Mouse (Mus musculus) kidney, postnatal 36 days (tissue): Measurements from ENCODE around the gene Lrfn4.
"Not testable (repeated sequence)": the region's sequence is repeated elsewhere in the genome, so short reads cannot be mapped to it uniquely, and the experiment has no call there.

Source experiments
- DNase-seq, 2 experiments: peaks; one replicate each; pipeline ENCODE4 v3.0.0; 2021 to 2022; ENCODE audit warnings: mixed read lengths in 2 of 2

Gene Lrfn4

DNA sequence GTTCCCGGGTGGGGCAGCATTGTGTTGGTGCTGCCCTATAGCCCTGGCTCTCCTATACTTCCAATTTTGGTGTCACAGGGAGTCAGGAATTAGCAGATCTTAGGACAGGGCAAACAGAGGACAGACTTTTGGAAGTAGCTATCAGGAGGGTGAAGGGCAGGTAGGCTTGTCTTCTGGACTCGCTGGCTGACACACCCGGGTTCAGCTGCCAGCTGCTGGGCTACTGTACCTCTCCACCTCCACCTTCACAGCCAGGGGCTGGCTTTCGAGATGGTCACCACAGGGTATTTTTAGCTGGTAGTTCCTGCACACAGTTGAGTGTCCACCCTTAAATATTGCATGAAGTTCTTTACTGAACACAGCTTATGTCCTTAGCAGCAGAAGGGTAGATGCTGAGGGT, 7.0 kb downstream of the Lrfn4 start:
- DNase-seq, result no peak

DNA sequence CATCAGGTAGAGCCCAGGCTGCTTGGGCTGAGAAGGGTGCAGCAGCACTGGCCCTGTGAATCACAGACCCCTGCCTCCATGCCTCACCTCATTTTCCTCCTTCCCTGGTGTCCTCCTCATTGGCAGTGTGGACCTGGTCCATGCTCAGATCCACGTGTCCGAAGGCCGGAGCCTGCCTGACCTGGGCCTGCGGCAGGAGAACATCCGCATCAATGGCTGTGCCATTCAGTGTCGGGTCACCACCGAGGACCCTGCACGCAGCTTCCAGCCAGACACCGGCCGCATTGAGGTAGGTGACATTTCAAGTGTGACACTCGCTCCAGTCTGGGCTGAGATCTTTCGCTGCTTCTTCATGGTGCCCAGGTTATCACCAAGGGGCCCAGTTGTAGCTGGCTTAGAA, 8.1 kb downstream of the Lrfn4 start:
- DNase-seq, result no peak

DNA sequence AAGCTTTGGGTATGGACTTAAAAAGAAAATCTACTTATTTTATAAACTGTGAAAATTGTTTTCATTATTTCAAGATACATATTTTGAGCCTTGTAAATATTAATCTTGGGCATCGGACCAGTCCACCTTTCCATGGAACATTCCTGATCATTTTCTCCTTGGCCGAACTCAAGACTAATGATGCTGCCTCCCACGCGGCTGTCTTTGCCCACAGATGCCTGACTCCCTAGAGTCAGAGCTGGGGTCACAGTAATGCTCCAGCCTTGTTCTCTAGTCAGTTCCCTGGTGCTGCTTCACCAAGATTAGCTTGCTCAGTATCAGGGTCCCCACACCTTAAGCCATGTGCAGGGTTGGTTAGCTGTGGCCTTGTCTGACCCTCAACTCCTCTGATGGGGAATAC, 9.8 kb downstream of the Lrfn4 start:
- DNase-seq, result no peak

DNA sequence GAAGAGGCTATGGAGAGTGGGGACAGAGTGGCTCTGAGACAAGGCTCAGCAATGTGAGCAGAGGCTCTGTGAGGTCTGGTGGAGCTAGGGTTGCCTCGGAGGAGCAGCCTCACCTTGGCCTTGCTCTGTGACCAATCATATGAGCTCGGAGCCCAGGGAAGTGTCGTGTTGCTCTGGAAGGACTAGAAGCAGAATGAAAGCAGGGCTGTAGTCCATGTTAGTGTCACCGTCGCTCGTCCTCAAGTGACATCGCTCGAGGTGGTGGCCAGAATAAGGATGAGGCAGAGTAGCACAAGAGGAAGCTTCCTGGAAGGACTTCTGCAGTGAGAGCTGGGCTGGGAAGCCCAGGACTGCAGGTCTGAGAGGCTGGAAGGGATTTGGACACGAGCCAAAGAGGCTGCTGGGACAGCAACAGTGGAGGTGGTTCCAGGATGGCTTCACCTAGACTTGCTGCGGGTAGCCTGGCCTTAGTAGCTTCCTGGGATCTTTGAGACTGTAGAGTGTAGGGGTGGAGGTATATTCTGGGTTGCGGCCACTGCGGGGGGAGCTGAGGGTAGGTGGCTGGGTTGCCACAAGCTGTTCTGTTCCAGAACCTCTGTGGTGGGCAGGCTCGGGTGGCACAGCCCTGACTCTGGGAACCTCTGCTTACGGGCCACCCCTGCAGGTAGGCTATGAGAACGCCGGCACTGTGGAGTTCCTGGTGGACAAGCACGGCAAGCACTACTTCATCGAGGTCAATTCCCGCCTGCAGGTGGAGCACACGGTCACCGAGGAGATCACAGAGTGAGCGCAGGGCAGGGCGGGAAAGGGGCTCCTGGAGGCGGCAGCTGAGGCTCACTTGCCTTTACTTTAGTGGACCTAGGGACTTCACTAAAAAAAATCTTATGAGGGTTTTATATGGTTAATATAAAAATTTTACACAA, 11.4 kb downstream of the Lrfn4 start:
- peak; percentile 55 to 81 for DNase-seq

DNA sequence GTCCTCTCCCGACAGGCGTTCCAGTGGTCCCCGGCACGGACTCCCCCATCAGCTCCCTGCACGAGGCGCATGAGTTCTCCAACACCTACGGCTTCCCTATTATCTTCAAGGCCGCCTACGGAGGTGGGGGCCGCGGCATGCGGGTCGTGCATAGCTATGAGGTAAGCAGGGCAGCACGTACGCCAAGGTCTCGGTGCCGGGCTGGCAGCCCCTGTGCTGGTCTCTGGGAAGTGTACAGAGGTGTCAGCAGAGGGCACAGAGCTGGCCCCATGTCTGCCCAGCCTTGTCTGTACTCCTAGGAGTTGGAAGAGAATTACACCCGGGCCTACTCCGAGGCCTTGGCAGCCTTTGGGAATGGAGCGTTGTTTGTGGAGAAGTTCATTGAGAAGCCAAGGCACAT, 13.0 kb downstream of the Lrfn4 start:
- DNase-seq, result no peak

GRCm38 (mm10) chr19:4596071-4596470, 19.4 kb downstream of the Lrfn4 start:
- DNase-seq, result peak; percentile 60 to 68

GRCm38 (mm10) chr19:4593792-4594522, 21.5 kb downstream of the Lrfn4 start:
- peak; percentile 88 to 92 for DNase-seq

DNA sequence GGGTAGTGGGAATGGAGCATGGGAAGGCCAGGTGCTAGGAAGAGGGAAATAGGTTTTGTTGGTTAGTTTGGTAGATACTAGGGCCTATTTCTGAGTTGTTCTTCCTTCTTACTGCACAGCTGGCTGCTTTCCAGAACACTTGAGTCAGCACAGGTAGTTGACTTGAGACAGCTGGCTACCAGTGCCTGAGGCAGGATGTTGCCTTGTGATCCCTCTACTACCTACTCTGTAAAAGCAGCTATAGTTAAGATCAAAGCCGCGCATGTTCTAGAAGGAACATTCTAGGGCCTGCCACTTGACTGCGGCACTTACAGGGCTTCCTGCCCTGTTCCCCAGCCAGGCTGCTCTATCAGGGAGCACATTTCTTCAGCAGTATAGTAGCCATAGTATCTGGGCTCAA, 25.4 kb downstream of the Lrfn4 start:
- peak; percentile 47 to 60 for DNase-seq

GRCm38 (mm10) chr19:4589081-4589480, 26.4 kb downstream of the Lrfn4 start:
- DNase-seq, result peak in 1 of 2 experiments; percentile 57

DNA sequence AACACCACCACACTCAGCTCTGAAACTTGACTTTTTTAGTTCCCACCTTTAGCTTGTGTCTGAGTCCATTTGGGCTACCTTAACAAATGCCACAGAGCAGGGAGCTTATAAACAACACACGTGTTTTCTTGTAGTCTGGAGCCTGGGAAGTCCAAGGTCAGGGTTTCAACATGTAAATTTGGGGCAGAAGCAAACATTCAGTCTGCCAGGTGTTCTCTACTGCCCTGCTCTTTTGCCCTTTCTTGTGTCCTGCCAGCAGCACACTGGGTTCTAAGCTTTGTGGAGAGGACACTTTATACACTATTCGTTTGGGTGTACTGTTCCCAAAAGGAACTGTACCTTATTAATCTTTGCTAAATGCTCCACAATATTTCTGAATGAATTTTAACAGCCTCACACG, 27.0 kb downstream of the Lrfn4 start:
- DNase-seq, result peak; percentile 48 to 55

- no peak for DNase-seq
These were observed 28.0 kb downstream of the Lrfn4 start for GRCm38 (mm10) chr19:4587426-4587825.

DNA sequence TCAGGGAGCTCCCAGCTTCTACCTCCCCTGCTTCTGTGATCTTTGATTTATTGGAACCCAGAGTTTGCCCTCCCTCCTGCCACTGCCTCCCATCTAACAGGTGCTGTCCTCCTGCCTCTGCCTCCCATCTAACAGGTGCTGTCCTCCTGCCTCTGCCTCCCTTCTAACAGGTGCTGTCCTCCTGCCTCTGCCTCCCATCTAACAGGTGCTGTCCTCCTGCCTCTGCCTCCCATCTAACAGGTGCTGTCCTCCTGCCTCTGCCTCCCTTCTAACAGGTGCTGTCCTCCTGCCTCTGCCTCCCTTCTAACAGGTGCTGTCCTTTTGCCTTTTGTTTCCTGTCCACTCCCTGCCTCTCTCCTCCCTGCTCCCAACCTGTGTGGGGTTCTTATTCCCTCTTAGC, 28.7 kb downstream of the Lrfn4 start:
- DNase-seq, result not testable (repeated sequence)

DNA sequence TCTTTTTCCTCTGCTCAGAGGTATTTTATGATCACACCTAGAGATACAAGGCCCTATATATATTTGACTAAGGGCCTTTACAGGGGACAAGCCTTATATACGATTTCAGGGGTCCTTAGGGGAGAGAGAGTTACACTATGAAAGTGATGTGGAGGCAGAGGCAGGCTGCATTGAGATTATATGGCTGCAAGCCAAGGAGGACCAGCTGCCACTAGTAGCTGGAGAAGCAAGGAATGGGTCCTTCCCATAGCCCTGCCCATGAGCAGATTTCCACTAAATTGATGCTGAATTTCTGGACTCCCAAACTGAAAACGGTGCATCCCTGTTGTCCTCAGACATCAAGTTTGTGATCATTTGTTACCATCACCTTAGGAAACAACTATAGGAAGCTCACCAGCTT, 31.6 kb downstream of the Lrfn4 start:
- no peak for DNase-seq

DNA sequence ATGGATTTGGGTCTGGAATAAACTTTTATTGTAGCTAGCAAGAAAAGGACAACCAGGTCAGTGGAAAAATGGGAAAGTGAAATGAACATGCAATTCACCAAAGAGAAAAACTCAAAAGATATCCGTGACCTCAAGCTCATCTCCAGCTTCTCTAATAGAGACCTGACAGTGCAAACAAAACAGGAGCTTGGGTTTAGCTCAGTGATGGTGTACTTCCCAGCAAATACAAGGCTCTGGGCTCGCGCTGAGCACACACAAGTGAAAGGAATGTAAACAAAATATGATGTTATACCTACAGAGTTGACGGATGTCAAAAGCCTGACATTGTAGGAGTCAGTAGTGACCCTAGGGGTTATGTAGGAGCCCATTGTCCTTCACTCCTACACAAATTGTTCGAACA, 36.2 kb downstream of the Lrfn4 start:
- no peak for DNase-seq

- peak; percentile 41 to 60 for DNase-seq
These were observed 36.7 kb downstream of the Lrfn4 start for GRCm38 (mm10) chr19:4578799-4579198.

DNA sequence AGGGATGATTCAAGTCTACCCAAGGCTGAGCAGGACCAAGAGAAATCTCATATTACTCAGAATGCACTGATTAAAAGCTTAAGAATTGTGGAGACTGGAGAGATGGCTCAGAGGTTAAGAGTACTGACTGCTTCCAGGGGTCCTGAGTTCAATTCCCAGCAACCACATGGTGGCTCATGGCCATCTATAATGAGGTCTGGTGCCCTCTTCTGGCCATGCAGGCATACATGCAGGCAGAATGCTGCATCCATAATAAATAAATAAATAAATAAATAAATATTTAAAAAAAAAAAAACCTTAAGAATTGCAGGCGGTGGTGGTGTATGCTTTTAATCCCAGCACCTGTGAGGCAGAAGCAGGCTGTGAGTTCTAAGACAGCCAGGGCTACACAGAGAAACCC, 42.2 kb downstream of the Lrfn4 start:
- peak in 1 of 2 experiments; percentile 30 for DNase-seq

- no peak for DNase-seq
These were observed 43.0 kb downstream of the Lrfn4 start for GRCm38 (mm10) chr19:4572467-4572866.

- no peak for DNase-seq
These were observed 43.4 kb downstream of the Lrfn4 start for GRCm38 (mm10) chr19:4572061-4572460.

DNA sequence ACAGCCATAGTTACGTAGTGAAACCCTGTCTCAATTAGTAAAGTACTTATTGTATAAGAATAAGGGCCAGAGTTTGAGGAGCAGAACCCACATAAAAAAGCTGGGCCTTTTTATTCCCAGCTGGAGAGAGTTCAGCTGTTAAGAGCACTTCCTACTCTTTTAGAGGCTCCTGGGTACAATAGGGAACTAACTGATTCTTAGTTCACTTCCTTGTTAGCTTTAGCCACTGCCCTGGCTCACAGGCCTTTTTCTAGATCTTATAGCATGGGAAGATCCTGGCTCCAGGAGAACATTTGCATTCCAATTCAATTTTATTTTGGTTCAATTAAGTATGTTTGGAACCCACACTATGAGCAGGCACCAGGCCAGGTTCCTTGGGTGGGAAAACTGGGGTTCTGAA, 43.8 kb downstream of the Lrfn4 start:
- DNase-seq, result no peak

DNA sequence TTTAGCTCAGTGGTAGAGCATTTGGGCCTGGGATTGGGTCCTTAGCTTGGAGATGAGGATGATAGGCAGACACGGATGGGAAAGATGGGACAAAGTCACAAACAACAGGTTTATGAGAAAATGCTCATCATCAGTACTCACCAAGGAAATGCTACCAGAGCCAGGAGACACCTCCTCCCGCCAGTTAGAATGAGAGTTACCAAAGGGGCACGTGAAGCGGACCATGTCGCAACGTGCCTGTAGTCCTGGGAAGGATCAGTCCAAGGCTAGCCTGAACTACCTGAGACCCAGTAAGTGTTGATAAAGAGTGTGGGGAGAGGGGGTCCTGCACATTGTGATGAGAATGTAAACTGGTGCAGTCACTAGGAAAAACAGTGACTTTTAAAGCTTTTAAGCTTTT, 44.7 kb downstream of the Lrfn4 start:
- peak; percentile 51 to 62 for DNase-seq

DNA sequence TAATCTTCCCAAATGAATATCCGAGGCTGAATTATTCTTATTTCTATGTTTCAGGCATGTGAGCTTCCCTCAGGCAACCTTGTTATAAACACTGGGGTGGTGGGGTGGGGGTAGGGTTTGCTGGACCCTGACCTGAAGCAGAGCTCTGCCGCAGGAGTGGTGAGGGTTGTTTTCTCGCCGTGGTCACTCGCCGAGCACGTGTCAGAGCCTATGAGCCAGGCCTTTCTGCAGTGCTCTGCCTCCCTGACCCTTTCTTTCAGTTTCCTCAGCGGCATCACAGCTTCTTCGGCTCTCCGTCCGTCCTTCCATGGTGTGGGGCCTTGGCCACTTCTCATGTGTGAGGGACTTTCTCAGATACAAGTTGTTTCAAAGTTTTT, 45.2 kb downstream of the Lrfn4 start:
- DNase-seq, result peak; percentile 83 to 84

- DNase-seq, result no peak
These were observed 45.9 kb downstream of the Lrfn4 start for GRCm38 (mm10) chr19:4569356-4570236.

DNA sequence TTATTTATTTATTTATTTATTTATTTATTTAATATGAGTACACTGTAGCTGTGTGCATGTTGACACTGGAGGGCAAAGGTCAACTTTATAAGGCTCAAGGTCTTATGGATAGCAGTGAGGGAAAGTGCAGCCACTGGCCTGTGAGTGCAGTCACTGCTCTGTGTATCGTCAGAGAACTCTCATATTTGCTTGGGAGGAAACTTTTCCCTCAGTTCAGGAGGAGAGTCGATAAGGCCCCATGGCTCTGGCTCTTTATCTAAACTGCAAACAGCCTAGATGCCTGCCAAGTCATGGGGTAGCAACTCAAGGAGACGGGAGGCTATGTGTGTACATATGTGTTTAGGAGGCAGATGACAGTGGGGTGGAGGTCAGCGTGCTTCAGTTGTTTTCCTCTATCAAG, 46.6 kb downstream of the Lrfn4 start:
- DNase-seq, result no peak
